Mouse (Mus musculus) lung, postnatal 0 days (tissue): Measurements from ENCODE around the gene Catsperg1.

Source experiments
- CTCF ChIP-seq: IDR thresholded peaks from 2 replicates; pipeline ENCODE4 v1.5.1; 2016; ENCODE audit warnings: antibody characterized with exemption, mild to moderate bottlenecking
- EP300 ChIP-seq: IDR thresholded peaks from 2 replicates; pipeline ENCODE4 v1.6.1; 2016; ENCODE audit warnings: antibody characterized with exemption, mild to moderate bottlenecking, control low read depth

DNA sequence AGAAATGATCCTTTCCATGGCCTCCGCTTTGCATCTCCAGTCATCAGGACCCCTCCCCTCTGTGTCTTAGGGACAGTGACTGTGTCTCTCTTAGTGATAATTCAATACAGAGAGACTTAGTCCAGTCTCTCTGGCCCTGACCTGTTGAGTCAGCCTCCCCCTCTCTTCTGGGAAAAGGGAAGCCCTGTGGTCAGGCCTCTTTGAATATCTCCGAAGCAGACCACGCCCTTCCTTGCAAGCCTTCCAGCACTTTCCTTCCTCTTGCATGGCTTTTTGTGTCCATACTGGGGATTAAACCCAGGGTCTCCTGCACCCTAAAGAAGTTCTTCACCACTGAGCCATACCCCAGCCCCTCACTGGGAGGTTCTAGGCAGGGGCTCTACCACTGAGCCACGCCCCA is 69.8 kb downstream of the Catsperg1 start:
- no peak for TF ChIP-seq CTCF
- TF ChIP-seq EP300, result no peak
